Mouse (Mus musculus) c-Kit-positive CD71-positive TER-119-negative erythroid progenitor cells, embryonic 14.5 days (primary cell): ENCODE results near the gene Tes.

Experiments used
- DNase-seq: peaks from one replicate; pipeline ENCODE4 v3.0.0-alpha.2; 2013; ENCODE audit warnings: low read depth

The Tes gene

DNA sequence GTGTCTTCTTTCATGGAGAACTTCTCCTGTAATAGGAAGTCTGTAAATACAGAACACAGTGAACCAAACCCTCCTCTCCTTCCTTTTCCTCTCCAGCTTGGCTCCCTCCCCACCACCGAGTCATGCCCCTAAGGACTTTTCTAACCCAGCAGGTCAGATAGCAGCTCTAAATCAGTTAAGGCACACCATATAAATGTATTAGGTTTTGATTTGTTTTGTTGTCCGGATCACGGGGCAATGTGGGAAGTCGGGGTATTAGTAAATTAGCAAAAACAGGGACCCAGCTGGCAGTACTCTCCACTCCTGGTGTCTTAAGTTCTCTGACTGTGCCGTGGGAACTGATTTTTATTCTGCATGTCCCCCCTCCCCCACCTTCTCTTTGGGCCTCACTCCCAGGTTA lies 14.4 kb downstream of the Tes start:
- no peak for DNase-seq

DNA sequence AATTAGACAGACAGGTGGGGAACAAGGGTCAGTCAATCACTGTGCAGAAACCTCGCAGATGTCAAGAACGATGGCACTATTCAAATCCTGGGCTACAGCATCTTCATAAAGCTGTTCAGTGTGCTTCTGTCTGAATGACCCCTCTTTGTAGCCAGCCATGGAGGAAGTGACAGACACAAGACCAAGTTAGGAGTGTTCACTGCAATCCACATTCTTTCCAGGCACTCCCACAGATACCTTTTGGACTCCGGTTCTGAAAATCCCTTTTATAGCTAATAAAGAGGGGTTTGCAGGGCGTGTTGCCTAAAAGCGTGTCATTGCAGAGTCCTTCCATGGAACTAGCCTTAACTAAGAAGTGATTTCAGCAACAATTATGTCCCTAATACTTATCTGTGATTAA lies 14.9 kb downstream of the Tes start:
- no peak for DNase-seq

DNA sequence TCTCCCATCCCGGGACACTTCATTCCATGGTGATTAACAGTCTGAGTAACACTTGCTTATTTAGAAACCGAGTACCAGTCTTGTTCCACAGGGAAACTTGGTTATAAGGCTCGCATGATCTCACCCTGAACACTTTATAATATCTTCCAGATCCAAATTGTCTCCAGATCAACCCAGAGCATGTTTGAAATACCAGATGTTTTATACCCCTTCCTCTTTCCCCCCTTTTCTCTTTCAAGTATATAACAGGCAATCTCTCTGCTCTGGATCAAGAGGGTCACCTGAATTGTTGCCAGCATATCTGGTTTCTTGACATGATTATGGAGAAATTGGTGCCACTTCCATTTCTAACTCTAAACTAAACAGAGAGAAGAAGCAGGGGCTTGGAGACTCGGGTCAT lies 17.3 kb downstream of the Tes start:
- DNase-seq, result no peak

DNA sequence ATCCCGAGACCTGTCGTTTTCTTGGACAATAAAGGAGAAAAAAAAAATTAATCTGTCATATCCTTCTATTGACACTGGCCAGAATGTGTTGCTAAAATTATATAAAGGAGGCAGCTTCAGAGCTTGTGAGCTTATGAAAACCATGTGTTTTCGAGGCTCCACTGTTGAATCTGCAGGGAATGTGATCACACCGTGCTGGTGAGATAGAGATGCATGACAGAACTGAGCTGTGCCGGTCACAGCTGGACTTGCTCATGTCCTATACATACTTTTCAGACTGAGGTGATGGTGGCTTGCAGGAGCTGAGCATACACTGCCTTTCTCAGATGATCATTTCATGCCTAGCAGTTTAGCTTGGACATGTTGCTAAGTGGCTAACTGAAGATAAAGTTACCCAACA lies 17.9 kb downstream of the Tes start:
- DNase-seq, result no peak

DNA sequence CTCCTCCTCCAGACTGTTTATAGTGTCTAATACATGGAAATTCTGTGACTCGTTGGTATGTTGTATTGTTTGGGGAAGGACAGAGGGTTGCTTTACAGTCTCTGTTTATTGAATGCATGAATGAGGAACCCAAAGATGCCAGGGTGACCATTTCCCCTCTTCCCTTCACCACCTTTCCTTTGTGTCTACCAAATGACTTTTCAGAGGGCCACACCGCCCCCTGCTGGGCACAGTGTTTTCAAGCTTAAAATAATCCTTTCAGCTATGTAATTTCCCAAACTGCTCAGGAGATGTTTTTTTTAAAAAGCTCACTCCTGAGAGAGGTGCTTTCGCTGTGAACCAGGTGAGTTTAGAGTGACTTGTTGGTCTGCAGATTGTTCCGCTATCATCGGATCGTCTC lies 22.5 kb downstream of the Tes start:
- DNase-seq, result peak; percentile 11

DNA sequence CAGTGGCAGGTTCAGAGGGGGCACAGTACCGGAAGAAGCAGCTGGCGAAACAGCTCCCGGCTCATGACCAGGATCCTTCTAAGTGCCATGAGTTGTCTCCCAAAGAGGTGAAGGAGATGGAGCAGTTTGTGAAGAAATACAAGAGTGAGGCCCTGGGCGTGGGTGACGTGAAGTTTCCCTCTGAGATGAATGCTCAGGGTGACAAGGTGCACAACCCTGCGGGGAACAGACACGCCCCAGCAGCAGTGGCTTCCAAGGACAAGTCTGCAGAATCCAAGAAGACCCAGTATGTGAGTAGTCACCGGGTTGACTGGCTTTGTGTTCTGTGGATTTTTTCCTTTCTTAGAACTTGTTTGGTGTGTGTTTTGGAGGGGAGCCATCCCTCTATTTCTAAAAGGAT lies 32.4 kb downstream of the Tes start:
- no peak for DNase-seq

DNA sequence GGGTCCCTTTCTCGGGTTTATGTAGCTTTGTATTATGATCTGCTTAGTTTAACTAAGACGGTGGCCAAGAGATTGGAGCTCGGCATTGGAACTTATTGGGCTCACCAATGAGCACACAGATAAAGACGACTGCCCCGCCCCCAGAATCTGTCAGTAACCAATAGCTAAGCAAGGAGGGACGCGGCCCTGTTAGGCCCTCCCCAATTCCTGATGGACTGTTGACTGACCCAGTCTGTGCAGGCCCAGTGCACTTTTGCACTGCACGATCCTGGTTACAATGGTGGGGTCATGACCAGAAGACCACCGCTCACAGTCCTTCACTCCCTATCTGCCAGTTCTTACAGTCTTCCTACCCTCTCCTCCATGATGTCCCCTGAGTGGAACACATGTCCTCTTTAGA lies 33.6 kb downstream of the Tes start:
- DNase-seq, result no peak

DNA sequence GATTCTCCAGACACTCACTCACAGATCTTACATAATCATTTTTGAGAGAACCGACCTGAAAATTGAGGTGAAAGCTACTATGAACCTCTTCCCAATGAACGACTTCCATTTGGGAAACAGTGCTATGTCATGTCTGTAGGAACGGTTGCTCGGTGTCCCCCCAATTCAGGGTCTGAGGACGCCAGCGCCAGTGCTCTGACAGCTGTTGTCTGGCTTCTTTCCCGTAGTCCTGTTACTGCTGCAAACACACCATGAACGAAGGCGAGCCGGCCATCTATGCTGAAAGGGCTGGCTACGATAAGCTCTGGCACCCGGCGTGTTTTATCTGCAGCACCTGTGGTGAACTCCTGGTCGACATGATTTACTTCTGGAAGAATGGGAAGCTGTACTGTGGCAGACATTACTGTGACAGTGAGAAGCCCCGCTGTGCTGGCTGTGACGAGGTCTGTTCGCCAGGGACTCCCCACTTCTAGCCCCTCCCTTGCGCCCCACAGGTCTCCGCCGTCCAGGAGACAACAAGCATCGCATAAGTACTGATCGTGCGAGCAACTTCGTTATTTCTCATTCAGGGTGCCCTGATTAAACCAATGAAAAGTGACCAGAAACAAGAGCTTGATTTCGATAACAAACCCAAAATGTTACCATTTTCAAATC lies 34.7 kb downstream of the Tes start:
- DNase-seq, result no peak

DNA sequence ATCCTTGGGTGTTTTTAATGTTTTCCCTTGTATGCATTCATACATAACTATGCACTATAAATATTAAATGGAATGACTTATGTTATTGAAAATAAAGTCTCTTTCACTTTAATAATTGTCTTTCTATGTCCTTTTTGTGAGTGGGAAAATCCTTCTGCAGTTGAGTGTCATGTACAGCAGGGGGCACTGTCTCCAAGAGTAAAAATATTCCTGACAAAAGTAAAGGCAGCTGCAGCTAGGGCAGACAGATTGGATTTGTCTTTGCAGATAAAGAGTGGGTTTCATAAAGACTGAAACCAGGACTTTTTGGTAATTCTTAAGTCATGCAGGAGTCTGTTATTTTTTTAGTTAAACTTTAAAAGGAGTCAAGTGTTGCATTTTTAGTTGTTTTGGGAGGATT lies 40.8 kb downstream of the Tes start:
- peak; percentile 6 for DNase-seq

DNA sequence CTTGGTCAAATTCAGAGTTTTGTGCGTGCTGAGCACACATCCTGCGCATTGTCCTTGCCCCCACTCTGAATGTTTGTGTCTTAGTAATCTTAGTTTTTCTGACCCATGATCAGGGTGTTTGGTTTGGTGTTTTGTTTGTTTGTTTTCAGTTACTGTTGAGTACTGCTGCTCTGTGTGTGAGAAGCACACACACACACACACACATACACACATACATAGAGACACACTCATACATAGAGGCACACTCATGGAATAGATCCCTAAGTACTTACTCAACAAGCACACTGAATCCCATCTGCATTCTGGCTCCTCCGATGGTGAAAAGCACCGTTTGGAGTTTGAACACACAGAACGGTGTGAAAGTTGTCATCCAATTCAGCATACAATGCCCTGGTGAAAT lies 41.5 kb downstream of the Tes start:
- DNase-seq, result no peak

DNA sequence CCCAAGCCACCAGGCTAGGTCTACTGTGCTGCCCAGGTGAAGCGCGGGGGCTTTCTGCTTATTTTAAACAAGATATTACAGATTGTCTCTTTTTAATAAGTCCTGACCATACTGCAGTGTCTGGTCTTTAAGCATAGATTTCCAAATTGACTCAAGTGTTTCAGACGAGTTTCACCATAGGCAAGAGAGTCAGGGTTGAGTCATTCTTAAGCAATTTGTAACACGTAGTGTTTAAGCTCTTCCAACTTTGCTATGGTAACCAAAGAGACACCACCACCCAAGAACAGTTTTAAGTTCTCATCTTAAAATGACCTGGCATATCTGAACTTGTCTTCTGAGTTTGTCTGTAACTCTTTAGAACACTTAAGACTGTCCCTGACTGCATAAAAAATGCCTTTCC lies 44.3 kb downstream of the Tes start:
- no peak for DNase-seq

DNA sequence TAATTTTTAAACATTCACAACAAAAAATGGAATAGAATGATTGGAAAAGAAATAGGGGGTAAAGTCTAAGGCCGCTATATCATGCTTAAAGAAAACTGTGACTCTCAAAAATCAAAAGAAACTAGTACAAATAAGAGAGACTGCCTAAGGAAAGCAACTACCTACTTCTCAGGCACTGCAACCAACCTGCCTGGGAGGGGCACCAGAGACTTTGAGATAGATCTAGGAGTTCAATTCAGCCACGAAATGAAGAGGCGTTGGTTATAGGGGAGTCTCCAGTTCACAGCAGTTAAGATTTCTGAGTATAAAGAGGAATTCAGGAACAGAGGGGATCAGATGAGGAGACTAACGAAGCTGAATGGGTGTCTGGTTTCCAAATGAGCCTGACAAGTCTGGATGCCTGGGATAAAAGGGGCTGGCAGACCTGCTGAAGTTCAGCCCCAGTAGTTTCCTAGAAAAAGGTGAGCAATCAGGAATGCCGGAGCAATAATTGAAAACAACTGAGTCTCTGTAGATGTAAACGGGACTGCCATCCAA lies 45.7 kb downstream of the Tes start:
- DNase-seq, result no peak

DNA sequence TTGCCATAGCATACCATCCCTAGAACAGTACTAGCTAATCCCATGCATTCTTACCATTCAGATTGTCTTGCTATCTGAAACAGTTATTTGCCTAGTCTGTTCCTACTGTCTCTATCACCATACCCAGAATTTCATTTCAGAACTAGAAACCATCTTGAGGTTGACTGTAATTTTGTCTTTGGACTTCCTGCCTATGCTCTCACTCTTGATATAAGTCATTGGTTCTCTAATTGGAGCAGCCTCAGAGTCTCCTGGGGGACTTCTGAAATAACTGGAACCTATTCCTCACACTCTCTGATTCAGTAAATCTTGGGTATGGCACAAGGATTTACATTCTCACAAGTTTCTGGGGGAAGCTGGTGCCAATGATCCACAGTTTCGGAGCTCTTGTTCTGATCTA lies 47.1 kb downstream of the Tes start:
- DNase-seq, result no peak

DNA sequence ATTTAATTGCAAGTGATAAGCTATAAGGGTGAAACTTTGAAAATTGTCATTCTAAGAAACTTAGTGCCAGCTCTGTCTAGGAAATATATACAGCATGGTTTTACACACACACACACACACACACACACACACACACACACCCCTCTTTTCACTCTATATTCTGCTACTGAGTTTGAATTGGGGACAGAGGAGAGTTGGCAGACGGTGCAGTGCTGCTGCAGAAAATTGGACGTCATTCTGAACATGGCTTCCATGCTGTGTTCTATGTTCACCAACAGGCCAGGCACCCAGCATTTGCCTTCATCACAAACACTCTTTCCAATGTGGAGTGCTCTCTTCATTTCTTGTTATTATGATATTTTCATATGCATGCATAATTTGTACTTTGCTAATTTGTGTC lies 48.0 kb downstream of the Tes start:
- DNase-seq, result no peak

DNA sequence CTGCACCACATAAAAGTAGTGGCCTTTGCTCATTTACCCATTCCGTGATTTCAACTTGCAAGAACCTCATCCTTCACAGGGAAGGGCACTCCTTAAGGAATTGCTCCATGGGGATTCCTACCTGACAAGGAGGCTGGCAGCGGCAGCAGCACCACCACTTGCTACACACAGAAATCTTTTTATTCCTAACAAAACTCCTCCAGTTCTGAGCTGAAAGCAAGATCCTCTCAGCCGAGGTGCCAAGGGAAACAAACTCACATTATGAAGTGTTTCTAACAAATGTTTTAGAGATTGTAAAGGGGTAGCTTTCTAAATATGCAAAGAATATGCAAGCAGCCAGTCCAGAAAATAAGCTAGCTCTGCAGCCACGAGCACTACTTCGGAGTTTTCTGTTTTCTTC lies 49.6 kb downstream of the Tes start:
- DNase-seq, result no peak

DNA sequence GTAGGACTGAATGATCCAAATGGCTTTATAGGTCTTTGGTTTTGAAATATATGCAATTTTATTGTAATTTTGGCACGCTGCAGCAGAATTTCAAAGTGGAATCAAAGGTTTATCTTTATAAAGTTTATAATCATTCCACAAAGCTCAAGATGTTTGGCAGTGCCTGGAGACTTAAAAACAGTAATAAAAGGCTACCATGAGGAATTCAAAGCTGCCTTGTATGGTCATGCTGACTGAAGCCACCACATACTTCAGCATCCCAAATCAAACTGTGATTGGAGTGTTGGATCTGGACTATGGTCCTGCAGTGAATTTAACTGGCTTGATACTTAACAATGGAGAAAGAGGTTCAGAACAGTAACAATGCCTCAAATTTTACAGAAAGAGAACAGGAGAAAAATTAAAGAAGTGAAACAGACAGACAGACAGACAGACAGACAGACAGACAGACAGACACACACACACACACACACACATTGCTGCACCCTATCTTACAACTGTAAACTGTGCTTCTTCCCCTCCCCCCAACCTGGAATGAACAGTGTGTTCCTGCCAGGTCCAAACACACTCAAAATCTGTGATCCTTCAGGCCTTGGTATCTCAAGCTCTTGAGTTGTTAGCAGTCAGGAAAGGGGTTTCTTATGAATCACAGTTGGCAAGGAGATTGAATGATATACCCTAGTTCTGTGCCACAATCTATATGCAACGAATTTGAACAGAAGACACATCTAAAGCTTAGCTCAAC lies 50.3 kb downstream of the Tes start:
- no peak for DNase-seq

DNA sequence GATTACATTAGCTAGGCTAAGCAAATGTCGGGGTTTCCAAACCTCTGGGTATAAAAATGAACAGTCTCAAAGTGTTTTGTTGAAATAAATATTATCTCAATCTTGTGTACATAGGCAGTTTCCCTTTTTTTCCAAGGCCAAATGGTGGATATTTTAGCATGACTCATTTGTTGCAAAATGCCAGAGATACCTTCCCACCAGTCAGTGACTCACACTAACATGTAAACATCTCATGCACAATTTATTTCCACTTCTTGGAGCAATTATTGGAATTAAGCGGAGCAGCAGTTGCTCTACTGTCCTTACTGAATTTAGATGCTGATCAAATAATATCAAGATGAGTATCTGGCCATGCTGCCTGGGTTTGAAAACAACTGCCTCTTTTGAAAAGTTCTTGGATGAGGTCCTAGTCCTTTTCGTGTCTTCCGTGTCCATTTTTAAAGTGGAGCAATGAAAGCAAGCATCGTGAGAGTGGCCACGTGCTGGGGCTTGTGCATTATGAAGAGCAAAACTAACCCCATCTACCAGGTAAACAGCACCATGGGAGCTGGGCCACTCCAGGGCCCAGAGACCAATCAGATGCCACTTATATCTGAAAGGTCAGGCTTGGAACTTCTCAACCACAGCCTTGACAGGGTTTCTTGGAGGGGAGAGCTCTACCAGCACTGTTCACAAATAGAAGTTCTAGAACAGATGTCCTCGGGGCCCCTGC lies 54.7 kb downstream of the Tes start:
- DNase-seq, result no peak

DNA sequence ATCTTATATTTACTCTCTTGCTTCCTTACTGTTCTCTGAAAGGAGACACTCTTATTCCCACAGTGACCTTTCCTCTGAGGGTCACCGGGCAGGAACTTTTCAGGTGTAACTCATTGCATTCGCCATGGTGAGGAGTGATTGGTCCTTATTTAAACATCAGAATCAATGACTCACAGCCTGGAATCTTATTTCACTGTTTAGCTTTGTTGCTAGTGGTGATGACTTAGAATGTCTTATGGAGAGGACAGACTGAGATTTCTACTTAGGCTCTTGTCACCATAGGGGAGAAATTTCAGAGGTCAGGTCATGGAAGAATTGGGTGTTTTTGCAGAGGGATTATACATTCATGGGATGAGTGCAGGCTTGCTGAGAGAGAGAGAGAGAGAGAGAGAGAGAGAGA lies 75.1 kb downstream of the Tes start:
- no peak for DNase-seq

DNA sequence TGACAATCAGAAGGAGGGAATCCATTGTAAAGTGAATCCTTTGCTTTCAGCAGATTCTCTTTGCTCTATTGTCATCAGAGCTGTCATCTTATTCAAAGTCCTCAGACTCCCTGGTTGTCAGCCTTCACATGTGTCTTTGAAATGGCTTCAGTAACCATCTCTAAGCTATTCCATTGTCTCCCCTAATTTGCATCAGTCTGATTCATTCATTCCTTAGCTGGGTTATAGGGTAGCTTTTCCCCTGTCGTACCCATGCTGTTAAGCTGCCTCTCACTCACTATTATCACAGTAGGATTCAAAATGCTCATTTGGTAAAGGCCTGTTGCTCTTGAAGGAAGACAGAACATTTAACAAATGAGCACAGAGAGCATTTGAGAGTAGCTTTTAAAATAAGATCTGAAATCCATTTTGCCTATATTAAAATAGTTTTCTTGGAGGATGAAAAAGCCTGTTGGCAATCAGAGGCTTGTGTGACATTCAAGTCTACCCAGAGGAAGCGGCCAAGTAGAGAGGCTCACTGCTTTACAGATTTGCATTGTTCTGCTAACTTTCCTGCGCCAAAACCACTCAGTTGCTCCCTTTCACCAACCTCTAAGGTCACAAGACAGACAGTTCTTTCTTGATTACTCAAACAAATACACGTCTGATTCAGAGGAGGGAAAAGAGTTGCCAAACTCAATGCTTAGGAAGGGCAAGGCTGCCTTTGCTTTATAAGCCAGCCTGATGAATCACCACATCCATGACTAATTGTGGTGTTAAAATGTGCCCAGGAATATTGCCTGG lies 77.8 kb downstream of the Tes start:
- DNase-seq, result no peak

DNA sequence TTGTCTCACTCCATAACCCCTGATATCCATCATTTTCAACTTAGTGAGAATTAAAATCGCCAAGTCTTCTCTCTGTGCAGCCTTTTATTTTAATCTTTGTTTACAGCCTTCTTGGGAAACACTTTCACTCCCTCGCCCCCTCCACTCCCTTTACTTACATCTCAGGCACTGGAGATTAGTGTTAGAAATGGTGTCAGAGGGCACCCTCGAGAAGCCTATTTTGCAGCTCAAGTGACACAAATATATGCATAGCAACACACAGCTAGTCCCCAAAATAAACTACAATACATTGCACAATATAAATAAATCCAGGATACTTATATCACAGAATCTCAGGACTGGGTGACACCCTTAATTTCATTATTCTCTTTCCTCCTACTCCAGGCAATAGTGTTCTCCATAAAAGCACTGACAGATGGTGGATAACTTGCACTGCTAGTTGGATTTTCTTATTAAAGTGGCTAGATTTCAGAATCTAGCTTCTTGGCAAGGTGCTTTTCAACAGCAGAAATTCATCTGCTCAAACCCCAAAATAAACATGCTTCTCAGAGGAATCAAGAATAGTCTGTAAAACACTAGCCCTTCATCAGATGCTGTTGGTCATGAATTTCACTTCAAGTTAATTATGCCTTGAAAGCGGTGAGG lies 86.2 kb downstream of the Tes start:
- DNase-seq, result no peak

DNA sequence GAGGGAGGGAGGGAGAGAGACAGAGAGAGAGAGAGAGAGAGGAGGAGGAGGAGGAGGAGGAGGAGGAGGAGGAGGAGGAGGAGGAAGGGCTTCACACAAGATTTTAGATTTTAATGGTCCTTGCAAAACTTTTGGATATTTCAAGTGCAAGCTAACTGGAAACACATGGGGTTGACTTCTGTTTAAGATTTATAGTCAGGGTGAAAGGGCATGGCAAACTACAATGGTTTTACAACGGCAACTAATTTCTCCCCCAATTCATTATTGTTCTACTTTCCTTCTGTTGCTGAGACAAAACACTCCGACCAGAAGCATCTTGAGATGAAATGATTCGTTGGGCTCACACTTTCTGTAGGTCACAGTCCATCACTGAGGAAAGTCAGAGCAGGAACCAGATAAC lies 87.6 kb downstream of the Tes start:
- no peak for DNase-seq
